Mouse (Mus musculus) erythroblast, embryonic 14.5 days (primary cell): ENCODE measurements around the gene Grid1. TPM values are rescaled to one million over a fixed set of nuclear protein-coding genes. Genes with fewer than 3 reads are reported as not detected.

Experiments
- H3K27me3 ChIP-seq: 2 replicates; pipeline ENCODE4 v1.6.1; 2012; ENCODE audit warnings: inconsistent platforms; ENCODE audit not compliant: control insufficient read depth
- H3K36me3 ChIP-seq: 2 replicates; pipeline ENCODE4 v1.6.1; 2012; ENCODE audit warnings: mild to moderate bottlenecking, inconsistent platforms; ENCODE audit not compliant: control insufficient read depth
- H3K4me1 ChIP-seq: 2 replicates; pipeline ENCODE4 v1.6.1; 2012; ENCODE audit warnings: inconsistent platforms; ENCODE audit not compliant: control insufficient read depth
- H3K4me3 ChIP-seq: replicated peaks from 2 replicates; pipeline ENCODE3; 2012; ENCODE audit warnings: moderate library complexity, mild to moderate bottlenecking, inconsistent platforms
- H3K9me3 ChIP-seq: 2 replicates; pipeline ENCODE4 v1.6.1; 2012; ENCODE audit warnings: low read length, inconsistent platforms, mixed read lengths; ENCODE audit not compliant: control insufficient read depth
- GATA1 ChIP-seq: IDR thresholded peaks from 2 replicates; pipeline ENCODE4 v1.6.1; 2012; ENCODE audit warnings: low read length, inconsistent platforms, mixed read lengths
- TAL1 ChIP-seq: IDR thresholded peaks from 3 replicates; pipeline ENCODE4 v1.6.1; 2012; ENCODE audit warnings: low read length, inconsistent platforms, mixed read lengths
- polyA plus RNA-seq: library from polyadenylated mRNA; stranded (reverse); fragments of >175 nt; gene quantifications from 2 replicates; pipeline ENCODE4 v1.2.3, GENCODE M21; 2012

Gene Grid1
- polyA plus RNA-seq, 1 experiment = not detected

DNA sequence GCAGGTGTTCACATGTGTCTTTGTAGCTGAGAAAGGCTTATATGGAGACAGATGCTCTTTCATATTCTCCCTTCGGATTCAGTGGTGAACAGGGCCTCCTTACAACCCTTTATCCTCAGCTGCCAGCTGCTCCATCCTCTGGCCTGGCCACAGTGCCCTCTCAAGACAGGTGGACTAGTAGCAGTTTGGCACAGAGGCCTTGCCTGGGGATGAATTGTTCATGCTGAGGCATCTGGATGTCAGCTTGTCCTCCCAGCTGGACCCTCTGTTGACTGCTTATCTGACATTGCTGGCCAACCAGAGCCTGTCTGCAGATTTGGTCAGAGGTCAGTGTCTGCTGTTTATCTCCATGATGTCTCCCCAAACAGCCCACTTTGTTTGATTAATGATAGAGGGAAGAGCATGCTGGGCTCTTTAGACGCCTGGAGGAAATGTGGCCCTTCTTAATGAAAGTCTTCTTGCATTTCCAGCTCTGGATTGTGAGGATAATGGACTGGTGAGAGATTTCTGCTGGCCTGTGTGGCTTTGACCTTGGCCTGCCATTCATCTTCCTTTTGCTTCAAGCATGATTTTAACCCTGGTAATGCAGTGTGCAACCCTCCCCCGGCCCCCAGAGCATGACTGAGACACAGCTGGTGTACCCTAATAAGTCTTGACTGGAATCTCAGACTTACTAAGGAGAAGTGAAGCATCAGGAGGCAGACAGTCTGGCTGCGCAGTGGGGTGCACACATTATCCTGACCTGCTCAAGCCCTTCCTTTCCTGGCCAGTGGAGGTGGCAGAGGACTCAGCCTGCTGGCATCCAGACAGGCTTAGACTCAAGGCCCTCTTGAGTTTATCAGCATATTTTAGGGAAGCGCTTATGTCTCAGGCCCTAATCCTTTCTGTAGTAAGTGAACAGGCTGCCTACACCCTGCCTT, 493.7 kb downstream of the Grid1 start:
- Histone ChIP-seq H3K4me1 (no peaks in the 10 kb centered on the region), H3K27me3 (no peaks in the 10 kb centered on the region), H3K9me3 (peaks cover 4% of the 10 kb centered on the region; the same call in 1 of the 2 replicates), H3K4me3 (no peak overlapping the region), H3K36me3 (no peaks in the 10 kb centered on the region)
- TF ChIP-seq GATA1 (no peak), TAL1 (no peak)

DNA sequence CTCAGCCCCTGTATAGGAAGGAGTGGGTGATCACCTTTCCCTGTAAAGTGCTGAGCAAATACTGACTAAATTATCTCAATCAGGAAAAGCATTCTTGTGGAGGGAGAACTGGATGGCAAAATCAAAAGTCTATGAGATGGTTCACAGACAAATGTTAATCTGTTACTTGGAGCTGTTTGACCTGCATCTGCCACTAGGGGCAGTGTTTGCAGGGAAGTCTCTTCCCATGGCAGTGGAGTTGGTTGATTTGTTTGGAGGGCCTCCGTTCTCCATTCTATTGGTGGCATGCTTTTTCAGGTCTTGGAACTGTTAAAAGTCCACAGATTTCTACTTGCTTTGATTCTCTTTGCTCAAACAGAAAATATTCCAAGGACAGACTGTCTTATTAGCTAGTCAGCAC, 506.4 kb downstream of the Grid1 start:
- no peak for TF ChIP-seq GATA1
- no peak for TF ChIP-seq TAL1
- Histone ChIP-seq H3K4me1 (no peaks in the 10 kb centered on the region), H3K36me3 (no peaks in the 10 kb centered on the region), H3K27me3 (no peaks in the 10 kb centered on the region), H3K4me3 (no peak overlapping the region), H3K9me3 (peaks cover 2% of the 10 kb centered on the region; the same call in 1 of the 2 replicates)

DNA sequence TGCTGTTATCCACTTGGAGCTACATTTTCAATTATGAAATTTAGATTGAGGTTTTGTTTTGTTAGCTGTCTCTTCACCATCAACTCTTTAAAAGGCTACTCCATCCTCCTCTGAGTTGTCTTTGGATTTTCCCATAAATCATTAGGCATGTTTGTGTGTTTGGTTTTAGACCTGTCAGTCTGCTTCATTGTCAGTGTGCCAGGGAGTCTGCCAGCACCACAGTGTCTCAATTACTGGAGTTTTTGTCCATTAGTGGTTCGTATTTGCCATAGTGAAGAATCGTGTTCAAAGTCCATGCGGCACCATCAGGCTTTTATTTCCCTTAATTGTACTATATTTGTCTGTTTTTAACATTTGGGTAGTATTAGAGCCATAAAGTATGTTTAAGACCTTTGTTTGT, 516.7 kb downstream of the Grid1 start:
- H3K4me3 ChIP-seq = no peak overlapping the region
- TF ChIP-seq GATA1 = no peak
- no peak for TF ChIP-seq TAL1
- H3K27me3 ChIP-seq = no peaks in the 10 kb centered on the region

DNA sequence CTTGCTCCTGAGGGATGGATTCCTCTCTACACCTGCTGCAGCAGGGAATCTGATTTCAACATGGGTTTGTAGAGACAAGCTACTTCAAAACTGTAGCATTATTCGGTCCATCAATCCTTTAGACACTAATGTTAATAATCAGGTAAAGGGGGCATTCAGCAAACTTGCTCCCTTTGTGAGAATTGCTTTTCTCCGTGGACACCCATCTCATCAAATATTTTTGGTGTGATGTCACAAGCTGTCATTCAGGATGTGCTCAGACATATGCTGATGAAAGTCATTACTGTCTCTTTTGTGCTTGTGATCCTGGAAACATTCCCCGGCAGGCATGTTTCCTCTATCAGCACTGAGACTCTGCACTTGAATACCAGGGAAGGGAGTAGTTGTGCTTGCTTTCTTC, 536.1 kb downstream of the Grid1 start:
- Histone ChIP-seq H3K4me3 (no peak overlapping the region), H3K36me3 (no peaks in the 10 kb centered on the region), H3K27me3 (no peaks in the 10 kb centered on the region), H3K4me1 (no peaks in the 10 kb centered on the region), H3K9me3 (no peaks in the 10 kb centered on the region)
- TF ChIP-seq TAL1 (no peak), GATA1 (no peak)

More for the DNA sequence above, 516.7 kb downstream of the Grid1 start:
- H3K36me3 ChIP-seq = no peaks in the 10 kb centered on the region
- H3K4me1 ChIP-seq = no peaks in the 10 kb centered on the region
- no peaks in the 10 kb centered on the region for H3K9me3 ChIP-seq

DNA sequence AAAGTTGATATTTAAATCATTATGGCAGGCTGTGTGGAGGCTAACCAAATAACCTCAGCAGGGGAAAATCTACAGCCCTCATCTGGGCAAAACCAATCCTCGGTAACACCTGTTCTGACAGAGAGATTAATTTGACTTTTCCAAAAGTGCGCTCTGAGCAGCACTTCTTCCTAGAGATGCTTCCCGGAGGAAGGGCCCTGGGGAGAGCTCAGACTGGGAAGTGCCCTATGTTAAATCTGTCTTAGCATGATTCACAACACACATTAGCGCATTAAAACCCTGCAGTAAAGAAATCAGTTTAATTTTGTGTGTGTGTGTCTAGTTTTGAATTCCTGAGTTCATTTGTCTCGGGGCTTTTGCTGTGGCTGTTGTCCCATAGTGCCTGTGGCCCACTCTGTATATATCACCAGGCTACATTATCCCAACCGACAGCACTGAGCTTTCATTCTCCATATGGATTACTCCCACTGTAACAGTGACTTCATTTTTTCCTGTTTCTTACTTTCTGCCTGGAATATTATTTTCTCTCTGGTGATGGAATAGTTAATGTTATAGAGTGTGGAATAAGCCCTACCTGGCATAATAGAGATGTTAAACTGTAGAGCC, 536.7 kb downstream of the Grid1 start:
- no peaks in the 10 kb centered on the region for H3K36me3 ChIP-seq
- no peak for TF ChIP-seq TAL1
- no peak for TF ChIP-seq GATA1
- no peaks in the 10 kb centered on the region for H3K27me3 ChIP-seq
- H3K4me3 ChIP-seq = no peak overlapping the region
- H3K4me1 ChIP-seq = no peaks in the 10 kb centered on the region
- no peaks in the 10 kb centered on the region for H3K9me3 ChIP-seq

DNA sequence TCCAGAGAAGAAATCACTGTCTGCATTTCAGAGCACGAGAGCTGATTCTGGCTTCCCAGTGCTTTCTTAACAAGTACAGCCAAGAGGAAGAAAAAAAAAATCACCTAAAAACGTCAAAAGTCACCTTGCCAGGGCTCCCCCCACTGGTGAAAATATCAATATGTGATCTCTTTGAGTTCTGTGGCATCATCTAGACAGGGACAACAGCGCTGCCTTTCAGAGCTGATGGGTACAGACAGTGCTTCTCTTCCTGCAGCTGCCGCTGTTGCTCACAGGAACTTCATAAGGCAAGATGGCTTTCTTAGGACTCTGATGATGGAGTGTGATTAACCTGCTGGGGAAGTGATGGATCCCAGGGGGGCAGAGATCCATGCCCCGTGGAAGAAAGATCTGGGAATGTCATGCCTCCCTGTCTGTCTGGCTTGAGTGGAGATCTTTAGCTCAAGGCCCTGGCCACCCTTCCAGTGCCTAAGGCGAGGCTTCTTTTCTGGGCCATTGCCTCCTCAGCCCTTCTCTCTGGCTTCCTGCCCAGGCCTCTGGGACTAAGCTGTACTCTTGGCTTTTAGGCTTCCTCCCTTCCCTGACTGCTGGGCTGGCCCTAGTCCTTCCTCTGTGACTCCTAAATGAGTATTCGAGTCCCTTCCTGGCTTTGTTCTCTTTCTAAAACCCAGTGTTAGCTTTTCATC, 538.4 kb downstream of the Grid1 start:
- Histone ChIP-seq H3K9me3 (no peaks in the 10 kb centered on the region), H3K4me1 (no peaks in the 10 kb centered on the region), H3K27me3 (no peaks in the 10 kb centered on the region), H3K4me3 (no peak overlapping the region), H3K36me3 (no peaks in the 10 kb centered on the region)
- TF ChIP-seq GATA1 (no peak), TAL1 (no peak)

DNA sequence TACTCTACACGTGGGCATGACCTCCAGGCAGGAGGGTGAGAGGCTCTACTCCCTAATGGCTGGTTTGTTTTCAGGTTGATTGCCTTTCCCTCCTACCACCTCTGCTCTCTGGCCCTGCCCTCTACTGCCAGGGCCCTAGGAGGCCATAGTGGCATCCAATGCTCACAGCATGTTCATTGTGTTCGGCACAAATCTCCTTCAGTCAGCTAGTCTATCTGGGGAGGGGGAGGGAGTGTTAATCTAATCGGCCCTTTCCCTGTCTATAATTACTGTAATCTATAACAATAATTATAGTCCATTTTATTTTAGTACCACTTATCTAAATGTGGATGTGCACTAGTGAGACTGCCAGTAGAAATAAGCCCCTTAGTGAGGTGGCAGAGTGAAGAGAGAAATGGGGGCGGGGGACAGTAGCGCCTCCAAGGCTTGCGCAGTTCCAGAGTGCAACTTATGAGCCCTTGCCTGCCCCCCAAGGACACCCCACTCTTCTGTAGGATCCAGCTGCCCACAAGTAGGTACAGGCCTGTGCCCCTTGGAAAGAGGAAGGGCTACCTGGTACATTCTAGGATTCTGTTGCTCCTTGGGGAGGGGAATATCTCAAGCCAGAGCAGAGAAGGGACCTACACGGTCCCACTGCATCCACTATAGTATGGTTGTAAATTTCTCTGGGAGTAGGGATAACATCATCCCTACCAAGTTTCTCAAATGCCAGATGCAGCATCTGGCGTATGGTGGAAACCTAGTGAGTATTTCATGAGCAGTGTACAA, 545.5 kb downstream of the Grid1 start:
- no peak overlapping the region for H3K4me3 ChIP-seq
- TF ChIP-seq GATA1 (no peak), TAL1 (no peak)

DNA sequence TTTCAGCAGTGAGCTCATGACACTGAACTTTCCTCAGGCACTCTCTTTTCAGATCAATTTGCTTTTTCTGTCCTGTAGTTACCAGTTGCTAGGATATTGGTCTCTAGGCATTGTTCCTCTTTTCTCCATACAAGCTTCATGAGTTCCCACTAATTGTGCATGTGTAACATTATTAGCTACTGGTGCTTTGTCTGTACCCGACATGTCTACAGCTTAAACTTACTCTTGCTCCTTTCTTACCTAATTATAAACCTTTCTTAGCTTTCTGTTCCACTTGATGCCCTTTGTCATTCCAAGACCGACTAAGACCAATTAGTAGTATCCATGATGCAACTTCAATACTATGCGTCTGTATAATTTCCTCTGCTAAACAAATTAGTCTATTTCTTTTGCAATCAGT, 554.5 kb downstream of the Grid1 start:
- Histone ChIP-seq H3K27me3 (no peaks in the 10 kb centered on the region), H3K36me3 (no peaks in the 10 kb centered on the region), H3K9me3 (no peaks in the 10 kb centered on the region; the same call in none of the 2 replicates), H3K4me1 (no peaks in the 10 kb centered on the region), H3K4me3 (no peak overlapping the region)
- TF ChIP-seq TAL1 = no peak
- no peak for TF ChIP-seq GATA1

More for the DNA sequence above, 545.5 kb downstream of the Grid1 start:
- Histone ChIP-seq H3K9me3 (peaks cover 7% of the 10 kb centered on the region), H3K4me1 (no peaks in the 10 kb centered on the region), H3K36me3 (no peaks in the 10 kb centered on the region), H3K27me3 (no peaks in the 10 kb centered on the region)
